Mouse (Mus musculus): ENCODE results near the gene Sh2d5. TPM values are rescaled to one million over a fixed set of nuclear protein-coding genes. Genes with fewer than 3 reads are reported as not detected.

The Sh2d5 gene
- polyA plus RNA-seq, 1 experiment from 2014 or later: 0.91 TPM

- CTCF ChIA-PET: interaction anchor here (2.3 kb wide), 1 partner anchor 65 kb away, joined by 7 read pairs; no protein-coding TSS in a partner anchor
- no peaks in the 10 kb centered on the region for H3K27me3 ChIP-seq
- no peak for DNase-seq (ENCODE audit: low read depth, low spot score)
- no peak for ATAC-seq
- in situ Hi-C loops (cut with MboI; ENCODE audit: low pct_unique_long_range_greater_than_20kb): no loop called here
- no peak for TF ChIP-seq CTCF (IDR thresholded peaks at IDR 0.05)
- POLR2A ChIA-PET: interaction anchor here (1.5 kb wide), 1 partner anchor 17 kb away, joined by 4 read pairs; no protein-coding TSS in a partner anchor
These were observed 32.1 kb upstream of the Sh2d5 start for GRCm38 (mm10) chr4:138217951-138218685.

- ATAC-seq (no peak), DNase-seq (ENCODE audit: low read depth, low spot score) (no peak)
- TF ChIP-seq CTCF (IDR thresholded peaks at IDR 0.05): no peak
- no peaks in the 10 kb centered on the region for H3K27me3 ChIP-seq
- CTCF ChIA-PET: interaction anchor here (2.3 kb wide), 1 partner anchor 64 kb away, joined by 7 read pairs; no protein-coding TSS in a partner anchor
- in situ Hi-C loops (cut with MboI; ENCODE audit: low pct_unique_long_range_greater_than_20kb): no loop called here
- POLR2A ChIA-PET: interaction anchor here (0.8 to 1.5 kb wide), 2 partner anchors 16 to 33 kb away, joined by 3 to 4 read pairs; no protein-coding TSS in a partner anchor
These were observed 30.9 kb upstream of the Sh2d5 start for GRCm38 (mm10) chr4:138219331-138219730.

- ChIA-PET POLR2A (no interaction called here), CTCF (no interaction called here)
- TF ChIP-seq CTCF (IDR thresholded peaks at IDR 0.05): no peak
- no peak for DNase-seq (ENCODE audit: low read depth, low spot score)
- ATAC-seq: no peak
- in situ Hi-C loops (cut with MboI; ENCODE audit: low pct_unique_long_range_greater_than_20kb): no loop called here
- no peaks in the 10 kb centered on the region for H3K27me3 ChIP-seq
These were observed 29.4 kb upstream of the Sh2d5 start for GRCm38 (mm10) chr4:138220761-138221160.

- POLR2A ChIA-PET: no interaction called here
- ATAC-seq: no peak
- no peaks in the 10 kb centered on the region for H3K27me3 ChIP-seq
- in situ Hi-C loops (cut with MboI; ENCODE audit: low pct_unique_long_range_greater_than_20kb): no loop called here
- no peak for TF ChIP-seq CTCF (IDR thresholded peaks at IDR 0.05)
- CTCF ChIA-PET: no interaction called here
- no peak for DNase-seq (ENCODE audit: low read depth, low spot score)
These were observed 28.8 kb upstream of the Sh2d5 start for GRCm38 (mm10) chr4:138221406-138221805.

- H3K27me3 ChIP-seq: no peaks in the 10 kb centered on the region
- ChIA-PET POLR2A (no interaction called here), CTCF (no interaction called here)
- no peak for ATAC-seq
- no peak for TF ChIP-seq CTCF (IDR thresholded peaks at IDR 0.05)
- no peak for DNase-seq (ENCODE audit: low read depth, low spot score)
- in situ Hi-C loops (cut with MboI; ENCODE audit: low pct_unique_long_range_greater_than_20kb): no loop called here
These were observed 27.8 kb upstream of the Sh2d5 start for GRCm38 (mm10) chr4:138222396-138222795.

GRCm38 (mm10) chr4:138223623-138224022 lies 26.6 kb upstream of the Sh2d5 start:
- no peak for TF ChIP-seq CTCF (IDR thresholded peaks at IDR 0.05)
- ATAC-seq (no peak), DNase-seq (ENCODE audit: low read depth, low spot score) (no peak)
- POLR2A ChIA-PET: interaction anchor here (0.7 kb wide), 1 partner anchor 94 kb away, joined by 3 read pairs; no protein-coding TSS in a partner anchor
- CTCF ChIA-PET: no interaction called here
- in situ Hi-C loops (cut with MboI; ENCODE audit: low pct_unique_long_range_greater_than_20kb): no loop called here
- H3K27me3 ChIP-seq: no peaks in the 10 kb centered on the region

- peak; percentile 47 for DNase-seq (ENCODE audit: low read depth, low spot score)
- ChIA-PET POLR2A (interaction anchor here (1.3 kb wide), 1 partner anchor 16 kb away, joined by 3 read pairs; no protein-coding TSS in a partner anchor), CTCF (interaction anchor here (0.9 to 1.8 kb wide), 3 partner anchors 9 to 35 kb away, joined by 3 to 13 read pairs (median 3); no protein-coding TSS in a partner anchor)
- in situ Hi-C loops (cut with MboI; ENCODE audit: low pct_unique_long_range_greater_than_20kb): loop anchor here (5.0 kb wide), 1 partner anchor 35 kb away; no protein-coding TSS in a partner anchor
- ATAC-seq: peak; percentile 66
- no peaks in the 10 kb centered on the region for H3K27me3 ChIP-seq
- TF ChIP-seq CTCF (IDR thresholded peaks at IDR 0.05): no peak
These were observed 3.2 kb upstream of the Sh2d5 start for GRCm38 (mm10) chr4:138246756-138247665.

- ATAC-seq: no peak
- TF ChIP-seq CTCF (IDR thresholded peaks at IDR 0.05): no peak
- no peaks in the 10 kb centered on the region for H3K27me3 ChIP-seq
- CTCF ChIA-PET: interaction anchor here (1.5 to 1.6 kb wide), 2 partner anchors 28 to 31 kb away, joined by 3 to 8 read pairs; no protein-coding TSS in a partner anchor
- no peak for DNase-seq (ENCODE audit: low read depth, low spot score)
- POLR2A ChIA-PET: interaction anchor here (0.7 to 0.9 kb wide), 3 partner anchors 19 to 33 kb away, joined by 3 read pairs; no protein-coding TSS in a partner anchor
- in situ Hi-C loops (cut with MboI; ENCODE audit: low pct_unique_long_range_greater_than_20kb): no loop called here
These were observed 1.6 kb downstream of the Sh2d5 start for GRCm38 (mm10) chr4:138251819-138252218.

- POLR2A ChIA-PET: interaction anchor here (0.7 to 0.9 kb wide), 4 partner anchors 19 to 41 kb away, joined by 3 read pairs; no protein-coding TSS in a partner anchor
- in situ Hi-C loops (cut with MboI; ENCODE audit: low pct_unique_long_range_greater_than_20kb): no loop called here
- TF ChIP-seq CTCF (IDR thresholded peaks at IDR 0.05): no peak
- no peaks in the 10 kb centered on the region for H3K27me3 ChIP-seq
- no peak for DNase-seq (ENCODE audit: low read depth, low spot score)
- CTCF ChIA-PET: interaction anchor here (1.5 to 1.6 kb wide), 2 partner anchors 27 to 31 kb away, joined by 3 to 8 read pairs; no protein-coding TSS in a partner anchor
- no peak for ATAC-seq
These were observed 2.0 kb downstream of the Sh2d5 start for GRCm38 (mm10) chr4:138252231-138252630.

GRCm38 (mm10) chr4:138257116-138257687 lies 7.0 kb downstream of the Sh2d5 start:
- CTCF ChIA-PET: interaction anchor here (1.8 kb wide), 1 partner anchor 26 kb away, joined by 6 read pairs; no protein-coding TSS in a partner anchor
- POLR2A ChIA-PET: interaction anchor here (1.3 kb wide), 1 partner anchor 21 kb away, joined by 3 read pairs; no protein-coding TSS in a partner anchor
- TF ChIP-seq CTCF (IDR thresholded peaks at IDR 0.05): no peak
- DNase-seq (ENCODE audit: low read depth, low spot score) (no peak), ATAC-seq (no peak)
- in situ Hi-C loops (cut with MboI; ENCODE audit: low pct_unique_long_range_greater_than_20kb): no loop called here
- no peaks in the 10 kb centered on the region for H3K27me3 ChIP-seq

Data from Patski (cell line).